Mouse (Mus musculus) olfactory bulb, adult 2 months (tissue): ENCODE results near the gene Arrdc3. TPM values are rescaled to one million over a fixed set of nuclear protein-coding genes. Genes with fewer than 3 reads are reported as not detected.
"Not testable (repeated sequence)": the region's sequence is repeated elsewhere in the genome, so short reads cannot be mapped to it uniquely, and the experiment has no call there.

Experiments
- H3K27ac ChIP-seq: fragments of 200-500 bp; 2 replicates; pipeline ENCODE4 v1.5.1; 2012; ENCODE audit warnings: low read depth, low read length; ENCODE audit not compliant: insufficient read depth
- H3K4me1 ChIP-seq: fragments of 200-500 bp; 2 replicates; pipeline ENCODE4 v1.6.1; 2012; ENCODE audit warnings: low read length; ENCODE audit not compliant: control insufficient read depth, insufficient read depth
- H3K4me3 ChIP-seq: fragments of 200-500 bp; 2 replicates; pipeline ENCODE4 v1.5.1; 2012; ENCODE audit warnings: mild to moderate bottlenecking, low read depth, low read length, moderate library complexity; ENCODE audit not compliant: insufficient read depth
- CTCF ChIP-seq: fragments of 200-500 bp; IDR thresholded peaks from 2 replicates; pipeline ENCODE4 v1.5.1; 2012; ENCODE audit warnings: low read depth, mild to moderate bottlenecking, low read length, moderate library complexity; ENCODE audit not compliant: insufficient read depth
- POLR2A ChIP-seq: fragments of 200-500 bp; IDR thresholded peaks from 2 replicates; pipeline ENCODE4 v1.6.1; 2012; ENCODE audit warnings: mild to moderate bottlenecking, low read depth, low read length, moderate library complexity; ENCODE audit not compliant: insufficient read depth
- WGBS: fragments of 180-500 bp; shearing (Covaris S2); methylation state at CpG from one replicate; pipeline ENCODE4 v1.1.7; 2018; 5-methylcytosine and 5-hydroxymethylcytosine counted together
- polyA plus RNA-seq: library from polyadenylated mRNA; stranded (reverse); fragments of >200 nt; gene quantifications from 2 replicates; pipeline ENCODE4 v1.2.4, GENCODE M21; 2012; ENCODE audit warnings: low replicate concordance; ENCODE audit not compliant: missing spikeins, insufficient read depth, insufficient read length

The Arrdc3 gene
- polyA plus RNA-seq, 1 experiment = not detected

- Histone ChIP-seq H3K4me3 (peak overlapping the region; percentile 90), H3K27ac (peak overlapping the region; percentile 99), H3K4me1 (no peaks in the 10 kb centered on the region)
- peak; percentile 48; the same call in 1 of the 2 replicates for TF ChIP-seq POLR2A
- TF ChIP-seq CTCF = no peak
- under 1% methylated on average over 47 of the region's 47 CpGs for WGBS
These were observed 2.1 kb downstream of the Arrdc3 start for GRCm38 (mm10) chr13:80885103-80885833.

- WGBS = under 1% methylated on average over 72 of the region's 72 CpGs
- peak; percentile 76 for TF ChIP-seq POLR2A
- no peak for TF ChIP-seq CTCF
- peak overlapping the region; percentile 99 for H3K27ac ChIP-seq
- H3K4me3 ChIP-seq = peak overlapping the region; percentile 90
- no peaks in the 10 kb centered on the region for H3K4me1 ChIP-seq
These were observed 2.9 kb downstream of the Arrdc3 start for GRCm38 (mm10) chr13:80885834-80886663.

DNA sequence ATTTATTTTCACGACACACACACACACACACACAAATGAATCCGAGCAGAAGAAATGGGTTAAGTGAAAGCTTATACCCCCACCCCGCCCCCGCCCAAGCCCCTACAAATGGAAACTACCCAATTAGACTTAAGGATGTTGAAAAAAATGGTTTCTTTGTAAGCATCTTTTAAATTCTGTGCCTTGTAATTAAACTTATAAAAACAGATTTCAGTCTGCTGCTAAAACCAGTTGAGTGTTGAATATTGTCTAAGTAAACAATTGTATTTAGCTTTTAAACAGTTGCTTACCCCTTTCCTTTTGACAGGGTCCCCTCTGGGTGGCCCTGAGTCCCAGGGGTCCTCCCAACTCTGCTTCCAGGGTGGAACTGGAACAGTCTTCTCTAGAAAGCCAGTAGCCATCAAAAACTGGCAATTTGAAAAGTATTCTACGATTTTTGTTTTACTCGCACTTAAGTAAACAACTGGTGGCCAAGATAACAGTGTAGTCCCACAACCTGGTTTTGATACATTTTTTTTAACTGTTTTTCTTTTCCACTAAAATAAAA lies 3.6 kb downstream of the Arrdc3 start:
- WGBS = 8% methylated on average over 6 of the region's 6 CpGs
- TF ChIP-seq CTCF (no peak), POLR2A (no peak)
- peak overlapping the region; percentile 90; the same call in 1 of the 2 replicates for H3K4me3 ChIP-seq
- no peaks in the 10 kb centered on the region for H3K4me1 ChIP-seq
- H3K27ac ChIP-seq = 0 out of 2 replicates have a peak overlapping the region, but pooled peaks have one; percentile 99

DNA sequence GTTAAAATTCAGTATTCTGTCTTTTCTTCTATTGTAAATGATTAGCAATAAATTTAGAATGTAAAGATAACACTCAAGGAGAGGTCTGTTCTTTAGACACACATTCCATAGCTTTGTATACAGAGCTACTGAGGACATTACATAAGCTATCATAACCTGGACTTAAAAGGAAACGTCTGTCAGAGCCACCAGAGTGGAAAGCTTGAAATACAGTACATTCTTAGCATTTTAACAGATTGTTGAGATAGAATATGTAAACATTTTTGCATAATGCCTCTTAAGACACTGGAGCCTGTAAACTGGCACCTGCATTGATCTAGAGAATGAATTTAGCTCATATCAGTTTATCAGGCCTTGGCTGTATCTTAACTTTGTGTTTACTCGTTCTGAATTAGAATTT lies 4.7 kb downstream of the Arrdc3 start:
- H3K27ac ChIP-seq = no peak overlapping the region

GRCm38 (mm10) chr13:80894928-80895327 lies 11.7 kb downstream of the Arrdc3 start:
- H3K4me3 ChIP-seq, H3K4me1 ChIP-seq, H3K27ac ChIP-seq: not testable (repeated sequence)
- 92% methylated on average over 3 of the region's 3 CpGs for WGBS

More for the DNA sequence above, 4.7 kb downstream of the Arrdc3 start:
- Histone ChIP-seq H3K4me1 (no peaks in the 10 kb centered on the region), H3K4me3 (no peak overlapping the region)
- WGBS = 60% methylated on average over 2 of the region's 2 CpGs
- no peak for TF ChIP-seq CTCF
- no peak for TF ChIP-seq POLR2A

GRCm38 (mm10) chr13:80897411-80897810 lies 14.2 kb downstream of the Arrdc3 start:
- H3K4me3 ChIP-seq = no peak overlapping the region
- H3K4me1 ChIP-seq = no peaks in the 10 kb centered on the region
- no peak overlapping the region for H3K27ac ChIP-seq
- WGBS = 83% methylated on average over 1 of the region's 1 CpGs
- no peak for TF ChIP-seq POLR2A

DNA sequence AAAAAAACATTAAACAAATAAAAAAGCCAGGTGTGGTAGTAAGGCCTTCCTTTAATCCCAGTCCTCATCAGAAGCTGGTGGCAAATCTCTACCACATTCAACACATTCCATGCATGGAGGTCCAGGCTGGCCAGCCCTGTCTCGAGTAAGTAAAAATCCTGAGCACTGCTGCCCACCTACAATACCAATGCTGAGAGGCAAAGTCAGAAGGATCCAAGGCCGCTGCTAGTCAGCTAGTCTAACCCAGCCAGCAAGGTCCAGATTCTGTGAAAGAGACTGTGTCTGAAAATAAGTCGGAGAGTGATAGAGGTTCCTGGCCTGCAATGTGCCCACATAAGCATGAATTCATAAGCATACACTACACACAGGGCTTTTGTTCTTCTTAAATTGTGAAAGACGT lies 14.9 kb downstream of the Arrdc3 start:
- WGBS = 85% methylated on average over 4 of the region's 4 CpGs
- H3K27ac ChIP-seq = no peak overlapping the region
- H3K4me1 ChIP-seq = no peaks in the 10 kb centered on the region
- TF ChIP-seq CTCF (no peak), POLR2A (no peak)
- H3K4me3 ChIP-seq = no peak overlapping the region

GRCm38 (mm10) chr13:80899435-80900029 lies 16.3 kb downstream of the Arrdc3 start:
- Histone ChIP-seq H3K4me1 (no peaks in the 10 kb centered on the region), H3K27ac (no peak overlapping the region), H3K4me3 (no peak overlapping the region)
- 91% methylated on average over 2 of the region's 2 CpGs for WGBS
- TF ChIP-seq CTCF (no peak), POLR2A (no peak)

- 83% methylated on average over 4 of the region's 4 CpGs for WGBS
- Histone ChIP-seq H3K4me3 (no peak overlapping the region), H3K4me1 (no peaks in the 10 kb centered on the region), H3K27ac (no peak overlapping the region)
- no peak for TF ChIP-seq CTCF
- no peak for TF ChIP-seq POLR2A
These were observed 18.2 kb downstream of the Arrdc3 start for GRCm38 (mm10) chr13:80901432-80901831.
